Mouse (Mus musculus) yolk sac, embryonic 10.5 days (tissue): ENCODE data around the gene Cbl.

ENCODE experiments used
- DNase-seq: peaks from one replicate; pipeline ENCODE4 v3.0.0-alpha.2; 2017; ENCODE audit warnings: low spot score

Gene Cbl

DNA sequence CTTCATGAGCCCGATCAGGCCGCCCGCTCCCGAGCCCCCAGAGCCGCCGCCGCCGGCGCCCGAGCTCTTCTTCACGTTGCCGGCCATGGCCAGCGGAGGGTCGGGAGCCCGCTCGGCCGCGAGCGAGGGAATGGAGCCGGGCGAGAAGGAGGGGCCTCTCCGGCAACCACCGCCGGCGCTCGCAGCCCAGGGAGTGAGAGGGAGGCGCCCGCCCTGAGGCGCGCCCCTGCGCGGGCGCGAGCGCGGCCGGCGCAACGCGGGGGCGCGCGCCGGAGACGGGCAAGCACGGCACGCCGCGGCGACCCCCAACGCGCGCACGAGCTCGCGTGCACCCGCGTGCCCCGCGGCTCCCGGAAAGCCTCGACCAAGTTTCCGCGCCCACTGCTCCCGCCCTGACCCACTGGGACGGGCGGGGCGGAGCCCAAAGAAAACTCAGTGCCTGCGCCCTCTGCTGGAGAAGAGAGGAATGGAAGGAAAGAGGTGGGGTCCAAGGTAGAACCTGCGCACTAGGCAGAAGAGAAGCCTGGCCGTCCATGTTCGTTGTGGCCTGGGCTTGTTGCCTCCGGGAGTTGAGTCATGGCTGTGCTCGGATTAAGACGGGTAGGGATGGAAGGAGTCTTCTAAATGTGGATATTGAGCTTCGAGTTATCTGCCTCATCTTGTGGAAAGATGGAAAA lies at the start of gene Cbl:
Gene Cbl (minus strand): TSS at position 248 of the 677 bp plus-strand sequence.
- peak; percentile 98 for DNase-seq

DNA sequence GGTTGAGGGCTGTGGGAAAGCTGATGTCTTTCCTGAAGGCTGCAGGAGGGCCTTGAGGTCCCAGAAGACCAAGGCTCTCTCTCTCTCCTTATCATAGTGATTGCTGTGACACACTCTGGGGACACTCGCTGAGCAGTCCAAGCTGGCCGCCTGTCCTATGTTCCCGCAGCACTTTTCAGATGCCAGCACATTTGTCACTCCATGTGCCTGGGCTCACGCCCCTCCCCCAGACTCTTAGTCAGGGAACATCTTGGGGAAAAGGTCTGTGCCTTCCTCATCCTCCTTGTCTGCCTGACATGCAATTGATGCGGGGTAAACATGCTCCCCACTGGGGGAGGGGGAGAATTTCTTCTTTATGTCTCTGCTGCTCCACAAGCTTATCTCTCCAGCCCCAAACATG lies 49.3 kb upstream of the Cbl start:
- DNase-seq = no peak

DNA sequence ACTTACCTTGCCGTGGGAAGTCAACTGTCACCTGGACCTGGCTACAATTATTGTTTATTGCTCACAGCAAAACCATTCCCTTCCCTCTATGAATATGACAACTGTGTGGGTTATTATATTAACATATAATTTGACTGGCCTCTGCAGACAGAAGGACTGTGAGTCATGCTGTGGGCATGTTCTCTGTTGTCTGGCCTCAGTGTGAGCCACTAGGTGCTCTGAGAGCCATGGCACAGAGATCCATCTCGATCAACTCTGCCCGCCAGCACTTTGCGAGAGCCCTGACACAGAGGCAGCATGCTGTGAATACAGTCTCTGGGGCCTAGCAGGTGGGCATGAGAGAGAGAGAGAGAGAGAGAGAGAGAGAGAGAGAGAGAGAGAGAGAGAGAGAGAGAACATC lies 36.1 kb upstream of the Cbl start:
- no peak for DNase-seq

DNA sequence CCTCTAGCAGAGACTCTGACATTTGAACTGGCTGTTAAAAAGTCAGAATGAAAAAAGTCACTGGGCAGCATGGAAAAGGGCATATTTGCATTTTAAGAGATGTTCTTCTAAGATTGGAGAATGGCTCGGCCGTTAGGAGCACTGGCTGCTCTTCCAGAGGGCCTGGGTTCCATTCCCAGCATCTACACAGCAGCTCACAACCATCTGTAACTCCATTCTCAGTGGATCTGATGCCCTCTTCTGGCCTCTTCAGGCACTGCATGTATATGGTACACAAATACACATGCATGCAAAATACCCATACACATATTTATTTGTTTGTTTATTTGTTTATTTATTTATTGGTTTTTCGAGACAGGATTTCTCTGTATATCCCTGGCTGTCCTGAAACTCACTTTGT lies 35.2 kb upstream of the Cbl start:
- no peak for DNase-seq

DNA sequence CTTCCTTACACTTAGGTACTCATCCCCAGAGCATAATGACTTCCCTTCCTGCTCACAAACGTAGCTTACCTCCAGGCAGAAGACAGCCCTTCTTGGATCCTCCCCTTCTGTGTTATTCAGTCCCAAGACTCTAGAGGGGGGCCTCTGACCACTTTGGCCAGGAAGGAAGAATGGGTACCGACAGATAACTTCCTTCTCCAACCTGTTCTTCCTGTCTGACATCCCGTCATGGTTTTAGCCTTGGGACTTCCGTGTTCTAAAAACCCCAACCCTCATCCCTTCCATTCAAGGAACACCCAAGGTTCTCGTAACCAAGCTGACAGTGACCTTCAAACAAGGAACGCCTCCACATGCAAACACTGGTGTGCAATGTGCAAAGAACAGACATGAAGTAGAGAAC lies 34.6 kb upstream of the Cbl start, which contains the start of gene Nlrx1:
Gene Nlrx1 (minus strand): TSS at position 168 of the 400 bp plus-strand sequence.
- no peak for DNase-seq

DNA sequence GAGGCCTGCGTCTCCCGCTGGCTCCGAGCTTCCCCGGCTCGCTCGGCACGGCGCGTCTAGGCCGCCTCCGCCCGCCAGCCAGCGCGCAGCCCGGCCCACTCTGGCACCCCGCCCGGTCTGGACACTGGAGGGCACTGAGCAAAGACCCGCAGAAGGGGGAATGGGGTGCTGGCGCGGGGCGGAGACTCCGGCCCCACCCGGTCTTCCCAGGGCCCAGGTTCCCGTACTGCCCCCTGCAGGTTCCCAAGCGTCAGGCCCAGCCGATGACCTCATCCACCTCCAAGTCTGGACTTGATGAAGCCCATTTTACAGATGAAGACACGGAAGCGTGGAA lies 34.1 kb upstream of the Cbl start:
- DNase-seq = peak; percentile 82

DNA sequence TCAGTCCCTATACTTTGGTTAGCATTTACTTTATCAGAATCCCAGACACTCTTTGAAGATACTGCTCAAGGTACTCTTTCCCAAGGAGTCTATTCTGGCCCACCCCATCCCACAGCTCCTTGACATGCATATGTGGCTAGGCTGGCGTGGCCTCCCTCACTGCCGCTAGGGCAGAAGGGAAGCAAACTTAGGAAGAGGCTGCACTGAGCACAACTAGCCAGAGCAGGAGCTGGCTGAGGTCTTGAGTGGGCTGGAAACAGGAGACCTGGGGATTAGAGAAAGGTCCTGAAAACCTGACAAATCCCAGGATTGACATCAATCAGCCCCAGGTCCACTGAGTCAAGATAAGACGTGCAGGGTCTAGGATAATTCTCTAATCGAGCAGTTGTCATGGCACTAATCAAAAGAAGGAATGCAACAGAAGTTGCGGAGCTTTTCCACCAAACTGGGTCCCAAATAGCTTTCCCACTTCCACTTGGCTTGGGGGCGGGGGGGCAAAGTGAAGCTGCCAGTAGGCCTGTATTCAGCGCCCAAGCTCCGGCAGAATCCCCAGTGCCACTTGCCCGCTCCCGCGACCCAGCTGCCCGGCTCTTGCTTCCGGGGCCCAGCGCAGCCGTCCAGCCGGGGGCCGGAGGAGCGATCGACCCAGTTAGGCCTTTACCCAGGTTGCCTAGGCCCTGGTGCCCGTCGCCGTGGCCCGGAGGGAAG lies 33.6 kb upstream of the Cbl start:
- DNase-seq = no peak

DNA sequence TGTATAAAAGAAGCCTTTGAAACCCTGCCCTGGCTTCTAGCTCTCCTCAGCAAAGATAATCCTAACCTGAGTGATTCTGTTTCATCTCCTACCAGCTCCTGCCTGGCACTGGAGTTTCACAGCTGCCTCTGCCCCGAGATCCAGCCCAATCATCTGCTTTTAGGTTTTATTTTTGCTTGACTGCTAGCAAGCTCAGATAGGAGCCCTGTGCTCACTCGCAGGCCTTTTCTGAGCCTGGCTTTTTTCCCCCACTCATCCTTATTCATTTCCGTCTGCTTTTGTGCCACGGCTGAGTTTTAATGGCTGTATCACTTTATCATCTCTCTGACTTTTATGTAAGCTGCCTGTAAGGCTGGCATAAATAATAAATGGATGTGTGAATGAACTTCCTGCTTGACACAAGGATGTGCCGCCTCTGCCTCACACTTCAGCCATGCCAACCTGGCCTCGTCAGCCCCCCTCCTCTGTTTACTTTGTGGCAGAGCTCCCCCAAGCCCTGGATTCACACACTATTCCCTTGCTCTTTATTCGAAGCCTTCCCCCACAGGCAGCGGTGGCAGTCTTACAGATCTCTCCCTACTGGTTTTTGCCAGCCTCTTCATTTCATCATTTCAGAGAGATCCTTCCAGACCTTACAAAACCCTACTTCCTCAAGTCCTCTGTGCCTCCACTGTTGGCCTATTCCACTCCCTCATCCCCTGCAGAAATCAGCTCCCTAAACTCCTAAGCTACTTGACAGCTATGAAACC lies 32.8 kb upstream of the Cbl start:
- no peak for DNase-seq

DNA sequence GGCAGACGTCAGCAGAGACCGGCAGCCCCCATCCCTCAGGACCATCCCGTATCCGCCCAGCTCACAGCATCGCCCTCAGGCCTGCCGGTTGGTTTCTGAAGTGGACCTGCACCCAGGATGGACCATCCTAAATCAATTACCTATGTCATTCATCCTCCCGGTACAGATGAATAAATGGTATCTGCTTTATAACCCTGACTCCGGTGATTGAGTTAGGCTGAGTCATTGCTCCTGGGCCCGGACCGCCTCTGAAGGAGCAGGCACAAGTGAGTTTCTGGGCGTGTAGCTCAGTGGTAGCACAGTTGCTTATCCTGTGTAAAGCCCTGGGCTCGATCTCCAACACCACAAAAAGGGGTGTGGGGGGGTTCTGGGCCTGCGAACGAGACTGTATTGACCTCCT lies 27.5 kb upstream of the Cbl start:
- no peak for DNase-seq

DNA sequence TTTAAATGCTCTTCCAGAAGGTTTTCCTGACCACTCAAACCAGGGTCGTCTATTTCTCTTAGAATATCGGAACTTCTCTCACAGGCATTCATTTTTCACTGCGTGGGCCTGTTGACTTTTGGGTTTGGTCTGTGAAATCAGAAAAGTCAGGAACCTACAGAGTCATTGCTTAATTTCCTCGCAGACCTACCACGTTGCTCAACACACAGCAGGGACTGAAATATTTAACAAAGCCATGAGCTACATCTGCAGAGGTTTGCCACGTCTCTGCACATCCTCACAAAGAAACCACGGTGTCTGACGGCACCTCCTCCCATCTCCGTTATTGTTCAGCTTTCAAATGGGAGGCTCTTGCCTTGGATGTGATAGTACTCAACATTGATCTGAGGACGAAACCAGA lies 25.2 kb upstream of the Cbl start:
- DNase-seq = no peak

DNA sequence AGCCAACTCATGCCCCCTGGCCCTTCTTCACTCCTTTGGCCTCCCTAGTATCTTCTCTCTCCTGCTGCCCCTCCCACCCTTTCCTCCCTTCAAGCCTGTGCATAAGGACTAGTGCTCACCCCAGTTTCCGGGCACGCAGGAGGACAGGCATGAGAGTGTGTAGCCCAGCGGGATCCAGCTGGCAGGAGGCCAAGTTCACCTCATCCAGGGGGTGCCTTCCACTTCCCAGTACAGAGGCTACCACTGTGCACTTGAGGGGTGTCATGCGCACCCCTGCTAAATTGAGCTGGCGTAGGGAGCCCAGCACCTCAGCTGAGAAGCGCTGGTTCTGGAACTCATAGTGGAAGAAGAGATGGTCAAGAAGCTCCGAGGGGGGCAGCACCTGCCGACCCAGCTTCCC lies 22.4 kb upstream of the Cbl start:
- no peak for DNase-seq

DNA sequence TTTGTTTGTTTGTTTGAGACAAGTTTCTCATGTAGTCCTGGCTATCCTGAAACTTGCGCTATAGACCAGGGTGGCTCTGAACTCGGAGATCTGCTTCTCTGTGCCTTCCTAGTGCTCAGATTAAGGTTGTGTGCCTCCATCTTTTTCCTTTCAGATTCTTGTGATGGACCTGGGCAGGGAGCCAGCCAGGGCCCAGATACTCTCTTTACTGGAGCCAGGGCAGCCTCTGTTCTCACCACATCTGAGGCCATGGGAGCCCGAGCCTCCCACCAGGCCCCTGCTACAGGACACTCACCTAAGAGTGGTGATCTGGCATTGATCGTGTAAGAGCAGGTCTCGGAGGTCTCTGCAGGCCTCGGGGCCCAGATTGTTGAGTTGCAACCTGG lies 21.3 kb upstream of the Cbl start:
- DNase-seq = no peak

DNA sequence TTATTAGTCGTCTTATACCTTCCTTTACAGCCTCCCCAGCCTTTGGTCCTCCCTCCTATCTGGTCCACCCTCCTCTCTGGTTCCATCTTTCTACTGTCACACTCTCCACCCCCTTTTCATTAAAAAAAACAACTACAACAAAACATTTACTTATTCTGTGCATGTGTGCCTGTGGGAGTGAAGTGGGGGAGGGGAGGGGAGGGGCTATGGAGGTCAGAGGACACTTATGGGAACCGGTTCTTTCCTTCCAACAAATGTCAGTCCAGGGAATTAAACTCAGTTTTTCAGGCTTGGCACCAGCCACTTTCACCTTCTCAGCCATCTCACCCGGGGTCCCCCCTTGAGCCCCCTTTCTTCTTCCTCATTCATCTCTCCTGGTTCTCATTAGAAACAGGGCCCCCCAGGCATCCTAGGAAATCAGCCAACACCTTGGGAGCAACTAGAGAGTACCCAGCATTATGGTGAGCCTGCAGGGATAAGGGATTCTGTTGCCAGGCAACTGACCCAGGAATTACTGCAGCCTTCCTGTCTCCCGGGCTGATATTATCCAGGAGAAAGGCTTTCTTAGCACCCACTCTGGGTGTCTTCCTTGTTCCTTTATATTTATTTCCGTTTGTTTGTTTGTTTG lies 20.8 kb upstream of the Cbl start:
- DNase-seq = no peak

DNA sequence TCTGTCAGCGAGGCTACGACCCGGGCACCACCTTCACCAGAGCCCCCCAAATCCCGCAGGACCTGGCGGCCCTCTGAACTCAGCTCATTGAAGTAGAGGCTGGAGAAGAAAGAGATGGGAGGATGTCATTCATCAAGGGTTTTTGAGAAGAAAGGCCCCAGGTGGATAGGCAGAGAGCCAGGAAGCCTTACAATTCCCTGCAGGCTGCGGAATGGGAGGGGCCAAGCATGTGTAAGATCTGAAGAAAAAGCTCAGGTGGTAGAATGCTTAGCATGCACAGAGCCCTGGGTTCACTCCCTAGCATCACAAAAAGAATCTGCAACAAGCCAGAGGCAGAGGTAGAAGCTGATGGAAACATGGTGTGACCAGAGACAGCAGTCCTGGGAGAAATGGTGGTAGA lies 19.6 kb upstream of the Cbl start:
- no peak for DNase-seq

DNA sequence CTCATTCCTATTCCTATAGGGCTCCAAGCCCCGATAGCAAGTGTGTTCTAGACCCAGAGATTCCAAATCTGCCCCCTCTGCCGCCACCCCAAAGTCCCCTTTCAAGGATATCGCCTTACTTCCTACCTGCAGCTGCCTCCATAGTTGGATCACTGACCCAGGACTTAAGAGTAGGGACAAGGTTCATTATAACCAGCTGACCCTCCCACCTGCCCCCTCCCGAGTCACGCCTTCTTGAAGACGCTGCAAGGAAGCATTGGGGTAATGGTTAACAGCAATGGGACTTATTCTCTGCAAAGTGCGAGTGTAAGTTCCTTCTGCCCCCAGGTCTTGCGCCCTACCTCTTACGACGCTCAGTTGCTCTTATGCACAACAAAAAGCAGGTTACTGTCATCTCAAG lies 17.5 kb upstream of the Cbl start, which contains the start of gene Pdzd3:
Gene Pdzd3 (minus strand): TSS at position 158 of the 400 bp plus-strand sequence.
- DNase-seq = peak; percentile 82

DNA sequence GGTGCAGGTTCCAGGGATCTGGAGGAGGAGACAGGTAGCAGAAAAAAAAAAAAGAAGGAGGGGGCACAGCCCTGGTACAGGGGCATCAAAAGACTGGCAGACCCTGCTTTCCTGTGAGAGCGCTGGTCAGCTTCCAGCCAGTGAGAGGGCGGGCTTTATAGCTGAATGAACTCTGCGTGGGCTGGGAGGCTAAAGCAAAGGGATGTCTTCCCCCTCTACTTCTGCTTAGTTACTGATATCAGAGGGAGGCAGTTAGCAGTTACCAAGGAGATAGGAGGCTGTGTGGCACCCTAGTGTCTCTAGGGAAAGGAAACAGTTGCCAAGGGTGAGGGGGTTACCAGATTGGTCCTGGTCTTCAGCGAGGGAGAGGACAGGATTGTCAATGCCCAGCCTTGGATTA lies 16.6 kb upstream of the Cbl start:
- DNase-seq = no peak

DNA sequence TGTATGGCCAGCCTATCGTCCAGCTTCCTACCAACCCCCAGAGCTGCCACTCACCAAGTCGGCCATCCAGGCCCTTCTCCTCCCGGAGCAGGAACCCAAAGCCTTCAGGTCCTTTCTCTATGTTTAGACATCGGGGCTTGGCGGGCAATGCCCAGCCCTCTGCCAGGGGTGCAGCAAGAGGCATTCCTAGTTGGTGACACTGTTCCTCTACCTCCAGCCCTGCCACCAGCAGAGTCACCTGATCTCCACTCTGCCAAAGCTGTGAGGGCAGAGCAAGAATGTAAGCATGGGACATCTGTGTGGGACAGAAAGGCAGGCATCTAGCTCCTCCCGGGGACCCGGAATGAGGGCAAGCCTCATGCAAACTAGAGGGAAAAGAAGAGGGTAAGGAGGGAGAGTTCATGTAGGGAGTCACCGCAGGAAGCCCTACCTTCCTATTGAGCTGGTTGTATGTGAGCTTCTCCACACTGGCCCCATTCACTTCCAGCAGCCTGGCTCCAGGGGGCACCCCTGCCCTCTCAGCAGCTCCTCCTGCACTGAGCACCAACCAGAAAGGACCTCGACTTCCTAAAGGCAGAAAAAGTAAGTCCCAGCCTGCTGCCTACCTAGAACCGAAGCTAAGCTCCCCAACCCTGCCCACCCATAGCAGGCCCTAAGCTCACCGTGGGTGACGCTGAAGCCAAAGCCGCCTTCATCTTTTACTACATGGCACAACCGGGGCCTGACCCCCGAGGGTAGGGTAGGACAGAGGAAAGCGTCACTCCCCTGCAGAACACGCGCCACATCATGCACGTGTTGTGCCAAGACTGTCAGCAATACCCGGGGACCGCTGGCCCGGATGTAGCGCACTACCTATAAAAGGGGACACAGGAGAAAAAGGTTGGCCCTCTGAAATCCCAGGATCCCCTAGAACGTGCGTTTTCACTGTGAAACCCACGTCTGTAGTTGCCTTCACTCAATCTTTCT lies 15.6 kb upstream of the Cbl start:
- DNase-seq = peak; percentile 47

DNA sequence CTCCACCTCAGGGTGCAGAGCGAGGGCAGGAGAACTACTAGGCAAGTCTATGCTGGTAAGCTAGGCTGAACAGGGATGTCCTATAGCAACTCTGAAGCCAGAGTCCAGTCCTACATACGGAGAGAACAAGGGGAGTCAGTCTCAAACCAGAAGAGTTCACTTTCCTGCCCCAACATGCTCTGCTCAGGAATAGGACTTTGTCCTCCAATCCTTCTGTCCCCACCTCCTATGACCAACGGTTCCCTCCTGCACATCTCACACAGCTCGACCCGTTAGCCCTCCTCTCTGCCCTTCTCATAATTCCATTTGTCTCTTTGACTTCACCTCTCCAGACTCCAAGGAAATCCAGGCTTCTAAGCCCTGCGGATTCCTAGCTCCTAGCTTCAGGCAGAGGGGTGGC lies 14.1 kb upstream of the Cbl start:
- no peak for DNase-seq

DNA sequence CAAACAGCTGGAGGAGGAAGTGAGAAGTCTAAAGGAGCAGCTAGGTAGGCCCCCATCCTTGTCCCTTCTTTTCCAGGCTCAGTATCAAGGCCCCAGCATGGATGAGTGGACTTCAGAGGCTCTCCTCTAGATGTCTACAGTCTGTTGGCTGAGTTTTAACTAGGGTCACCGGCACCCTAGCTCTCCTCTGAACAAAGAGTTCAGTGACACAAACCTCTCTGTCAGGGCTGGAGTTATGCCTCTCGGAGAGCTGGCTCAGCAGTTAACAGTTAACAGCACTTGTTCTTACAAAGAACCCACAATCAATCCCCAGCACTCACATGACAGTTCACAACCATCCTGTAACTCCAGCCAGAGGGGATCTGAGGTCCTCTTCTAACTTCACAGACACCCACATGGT lies 9.8 kb upstream of the Cbl start:
- peak; percentile 34 for DNase-seq

DNA sequence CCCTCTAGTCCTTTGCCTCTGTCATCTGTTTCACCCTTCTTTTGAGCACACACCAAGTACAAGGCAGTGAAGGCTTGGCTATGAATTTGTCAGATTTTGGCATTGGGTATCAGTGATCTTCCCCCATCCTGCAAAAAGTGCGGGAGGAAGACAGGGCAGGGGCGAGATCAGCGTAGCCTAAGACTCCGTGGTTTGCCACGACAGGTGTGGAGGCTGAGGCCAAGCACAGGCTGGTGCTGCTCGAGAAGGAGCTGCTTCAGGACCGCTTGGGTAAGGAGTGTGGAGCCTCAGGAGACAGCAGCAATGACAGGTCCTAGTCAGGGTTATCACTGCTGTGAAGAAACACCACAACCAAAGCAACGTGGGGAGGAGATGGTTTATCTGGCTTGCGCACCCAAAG lies 7.6 kb upstream of the Cbl start:
- no peak for DNase-seq

DNA sequence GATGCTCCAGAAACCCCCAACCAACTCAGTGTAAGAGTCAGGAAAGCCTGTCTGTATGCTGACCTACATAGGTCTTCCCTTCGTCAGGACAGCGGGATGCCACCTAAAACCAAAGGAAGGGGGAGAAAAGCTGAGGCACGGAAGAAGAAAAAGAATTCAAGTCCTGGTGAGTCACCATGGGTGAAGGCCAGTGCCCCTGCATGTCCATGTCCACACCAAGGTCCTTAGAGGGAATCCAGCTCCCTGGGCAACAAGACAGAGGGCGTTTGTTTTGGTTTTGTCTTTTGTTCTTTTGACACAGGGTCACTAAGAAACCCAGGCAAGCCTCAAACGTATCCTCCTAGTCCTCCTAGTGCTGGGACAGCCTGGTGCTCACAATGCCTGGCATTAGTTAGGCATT lies 7.1 kb upstream of the Cbl start:
- no peak for DNase-seq

DNA sequence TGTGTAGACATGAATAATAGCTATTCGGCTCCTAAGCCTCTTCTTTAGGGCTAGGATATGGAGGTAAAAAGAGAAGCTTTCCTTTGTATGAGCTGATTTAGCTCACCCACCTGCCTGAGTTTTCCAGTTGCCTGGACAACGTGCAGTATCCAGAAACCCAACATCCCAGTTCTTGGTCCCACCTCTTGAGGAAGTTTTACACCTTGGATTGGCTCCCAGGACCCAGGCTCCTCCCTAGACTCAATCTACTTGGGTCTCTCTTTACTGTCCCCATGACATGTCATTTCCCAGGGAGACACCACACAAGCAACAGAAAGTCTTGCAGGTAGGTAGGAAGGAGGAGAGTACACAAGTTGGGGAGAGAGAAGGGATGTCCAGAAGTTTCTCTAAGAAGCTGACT lies 6.5 kb upstream of the Cbl start, which contains the start of gene Ccdc153:
Gene Ccdc153 (plus strand): TSS at position 278 of the 400 bp plus-strand sequence.
- no peak for DNase-seq
